Mouse (Mus musculus): ENCODE data around the gene Olfr1185-ps1. TPM values are rescaled to one million over a fixed set of nuclear protein-coding genes. Genes with fewer than 3 reads are reported as not detected.
"Not testable (repeated sequence)": the region's sequence is repeated elsewhere in the genome, so short reads cannot be mapped to it uniquely, and the experiment has no call there.

Olfr1185-ps1 gene
- total RNA-seq (2022), result not detected

DNA sequence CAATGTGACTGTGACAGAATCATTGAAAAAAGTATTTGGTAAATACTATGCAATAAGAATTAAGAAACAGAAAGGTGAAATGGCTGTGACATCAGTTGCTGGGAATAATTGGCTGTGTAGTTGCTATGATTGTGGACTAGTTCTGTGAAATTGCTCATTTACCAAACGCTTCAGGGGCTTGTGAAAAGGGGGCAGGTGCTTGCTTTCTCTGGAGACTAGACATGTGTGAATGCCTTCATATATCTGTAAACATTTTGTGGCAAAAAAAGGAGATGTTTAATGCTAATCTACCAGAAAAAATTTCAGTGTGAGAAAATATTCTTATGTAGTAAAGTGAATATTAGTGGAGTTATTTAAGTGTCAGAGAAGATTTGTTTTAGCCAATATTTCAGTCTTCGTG, at the start of gene Olfr1185-ps1:
TSS of gene Olfr1185-ps1 (plus strand) at position 301 of the 400 bp plus-strand sequence.
- no peak for DNase-seq

DNA sequence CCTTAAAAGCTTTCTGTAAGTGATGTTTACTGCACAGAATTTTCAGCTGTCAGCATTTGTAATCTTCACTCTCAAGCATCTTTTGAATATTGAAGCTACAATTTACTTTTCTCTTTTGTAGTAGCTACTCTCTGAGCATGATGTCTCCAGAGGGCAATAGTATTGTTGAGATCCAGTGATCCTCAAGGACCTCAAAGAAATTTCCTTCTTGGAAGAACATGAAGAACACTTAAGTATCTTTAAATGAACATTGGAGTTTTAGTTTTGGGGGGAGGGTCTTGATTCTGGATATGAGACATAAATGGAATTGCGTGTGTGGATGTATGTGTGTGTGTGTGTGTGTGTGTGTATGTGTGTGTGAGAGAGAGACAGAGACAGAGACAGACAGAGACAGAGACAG, 44.1 kb upstream of the Olfr1185-ps1 start, which contains the start of gene Gm13757:
TSS of gene Gm13757 (minus strand) at position 101 of the 400 bp plus-strand sequence.
- DNase-seq, result no peak

DNA sequence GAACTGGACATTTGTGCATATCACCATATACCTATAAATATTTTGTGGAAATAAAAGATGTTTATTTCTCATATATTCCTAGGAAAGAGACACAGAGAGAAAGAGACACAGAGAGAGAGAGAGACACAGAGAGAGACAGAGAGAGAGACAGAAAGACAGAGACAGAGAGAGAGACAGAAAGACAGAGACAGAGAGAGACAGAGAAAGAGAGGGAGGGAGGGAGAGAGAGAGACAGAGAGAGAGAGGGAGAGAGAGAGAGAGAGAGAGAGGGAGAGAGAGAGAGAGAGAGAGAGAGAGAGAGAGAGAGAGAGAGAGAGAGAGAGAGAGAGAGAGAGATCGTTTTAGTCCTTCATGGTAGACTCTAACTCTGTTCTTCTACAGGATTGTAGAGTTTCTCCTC, 38.6 kb upstream of the Olfr1185-ps1 start, which contains the start of gene Olfr1183:
TSS of gene Olfr1183 (plus strand) at position 301 of the 400 bp plus-strand sequence.
- not testable (repeated sequence) for DNase-seq

DNA sequence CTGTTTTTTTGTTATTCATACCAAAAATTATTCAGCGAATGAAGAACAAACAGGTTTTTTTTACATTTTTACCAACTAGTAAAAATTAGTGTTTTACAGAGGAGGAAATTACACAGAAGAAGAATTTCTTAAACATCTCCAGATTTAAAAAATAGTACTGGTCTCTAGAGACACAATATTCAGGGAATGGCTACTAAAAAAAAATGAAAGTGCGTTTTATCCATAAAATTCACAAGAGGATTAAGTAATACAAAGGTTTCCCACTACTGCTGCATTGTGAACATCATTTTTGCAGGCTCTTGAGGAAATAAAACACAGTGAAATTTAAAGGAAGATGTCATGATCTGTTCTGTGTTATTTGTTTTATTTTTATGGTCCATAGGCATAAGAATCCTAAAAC, 9.8 kb upstream of the Olfr1185-ps1 start, which contains the start of gene Olfr1184:
TSS of gene Olfr1184 (plus strand) at position 301 of the 400 bp plus-strand sequence.
- DNase-seq, result no peak

DNA sequence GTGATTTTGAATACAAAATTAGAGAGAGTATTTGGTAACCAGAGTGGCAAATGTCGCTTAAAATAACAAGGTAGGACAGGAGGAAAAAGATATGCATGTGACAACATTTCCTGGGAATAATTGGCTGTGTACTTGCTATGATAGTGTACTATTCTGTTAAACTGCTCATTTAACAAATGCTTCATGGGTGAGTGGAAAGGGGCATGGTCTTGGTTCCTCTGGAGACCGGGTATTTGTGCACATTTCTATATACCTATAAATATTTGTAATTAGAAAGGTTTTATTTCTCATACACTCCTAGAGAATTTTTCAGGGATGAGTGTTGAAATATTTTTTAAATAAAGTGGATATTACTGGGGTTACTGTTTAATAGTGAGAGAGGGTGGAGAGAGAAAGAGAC, 25.1 kb downstream of the Olfr1185-ps1 start, which contains the start of gene Olfr1186:
TSS of gene Olfr1186 (plus strand) at position 301 of the 400 bp plus-strand sequence.
- DNase-seq, result no peak

DNA sequence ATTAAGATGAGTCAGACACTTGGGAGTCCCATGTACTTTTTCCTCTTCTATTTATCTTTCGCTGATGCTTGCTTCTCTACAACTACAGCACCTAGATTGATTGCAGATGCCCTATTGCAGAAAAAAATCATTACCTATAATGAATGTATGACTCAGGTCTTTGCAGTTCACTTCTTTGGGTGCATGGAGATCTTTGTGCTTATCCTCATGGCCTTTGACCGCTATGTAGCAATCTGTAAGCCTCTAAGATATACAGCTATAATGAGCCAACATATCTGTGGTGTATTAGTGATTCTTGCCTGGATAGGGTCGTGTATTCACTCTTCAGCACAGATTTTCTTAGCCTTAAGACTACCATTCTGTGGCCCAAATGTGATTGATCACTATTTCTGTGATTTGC, 32.6 kb downstream of the Olfr1185-ps1 start:
- no peak for DNase-seq

Other genes with a start within 250 kb of the Olfr1185-ps1 start
- gene Olfr1173, start 213.4 kb upstream of the Olfr1185-ps1 start, total RNA-seq (2022), result not detected
- gene Olfr1174-ps, start 178.2 kb upstream of the Olfr1185-ps1 start, total RNA-seq (2022), result not detected
- under 1 TPM in 1 of 4 experiments, not detected in 3; 0.06 TPM for gene Olfr1175-ps, start 166.1 kb upstream of the Olfr1185-ps1 start, total RNA-seq (2022)
- gene Olfr1176, start 156.6 kb upstream of the Olfr1185-ps1 start, total RNA-seq (2022), result not detected
- gene Olfr1177-ps, start 146.8 kb upstream of the Olfr1185-ps1 start, total RNA-seq (2022), result not detected
- gene Olfr1178, start 106.3 kb upstream of the Olfr1185-ps1 start, total RNA-seq (2022), result not detected
- gene Olfr1179, start 86.9 kb upstream of the Olfr1185-ps1 start, total RNA-seq (2022), result not detected
- not detected for gene Olfr1180, start 74.2 kb upstream of the Olfr1185-ps1 start, total RNA-seq (2022)
- not detected for gene Olfr1181, start 67.1 kb upstream of the Olfr1185-ps1 start, total RNA-seq (2022)
- gene Gm13757, start 44.2 kb upstream of the Olfr1185-ps1 start, total RNA-seq (2022), result not detected
- gene Olfr1183, start 38.5 kb upstream of the Olfr1185-ps1 start, total RNA-seq (2022), result not detected
- gene Olfr1184, start 9.7 kb upstream of the Olfr1185-ps1 start, total RNA-seq (2022), result not detected
- gene Olfr1186, start 25.2 kb downstream of the Olfr1185-ps1 start, total RNA-seq (2022), result not detected
- gene Olfr1188, start 63.6 kb downstream of the Olfr1185-ps1 start, total RNA-seq (2022), result not detected
- not detected for gene Olfr1189, start 93.1 kb downstream of the Olfr1185-ps1 start, total RNA-seq (2022)
- not detected for gene Olfr1191-ps1, start 147.2 kb downstream of the Olfr1185-ps1 start, total RNA-seq (2022)
- gene Olfr1192-ps1, start 155.2 kb downstream of the Olfr1185-ps1 start, total RNA-seq (2022), result not detected
- not detected for gene Olfr1193, start 182.3 kb downstream of the Olfr1185-ps1 start, total RNA-seq (2022)
- not detected for gene Olfr1195, start 195.9 kb downstream of the Olfr1185-ps1 start, total RNA-seq (2022)
- not detected for gene Olfr1196, start 211.3 kb downstream of the Olfr1185-ps1 start, total RNA-seq (2022)
- gene Olfr1197, start 239.0 kb downstream of the Olfr1185-ps1 start, total RNA-seq (2022), result not detected

All from adrenal gland, adult 8-10 months (tissue).